Mouse (Mus musculus): ENCODE results near the gene Apbb2. TPM values are rescaled to one million over a fixed set of nuclear protein-coding genes. Genes with fewer than 3 reads are reported as not detected.

The Apbb2 gene
- polyA plus RNA-seq, 1 experiment from 2014 or later: 38.0 TPM

DNA sequence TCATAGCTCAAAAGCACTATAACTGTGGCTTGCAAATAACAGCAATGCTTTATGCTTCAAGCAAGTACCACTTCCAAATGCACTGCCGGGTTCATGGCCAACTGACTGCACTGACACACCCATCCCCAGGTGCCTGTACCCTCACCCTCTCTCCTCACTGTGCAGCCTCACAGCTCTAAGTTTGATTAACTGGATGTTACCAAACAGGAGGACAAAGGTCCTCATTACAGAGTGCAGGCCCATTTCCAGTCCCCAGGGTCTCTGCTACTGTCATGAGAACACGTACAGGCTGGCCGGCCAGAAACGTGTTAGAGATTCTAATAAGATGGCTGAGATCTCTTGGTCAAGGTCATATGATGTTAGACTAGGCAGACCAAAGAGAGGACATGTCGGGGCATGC, 147.7 kb downstream of the Apbb2 start:
- ChIA-PET CTCF (interaction anchor here (2.4 kb wide), 1 partner anchor 11 kb away, joined by 5 read pairs; no protein-coding TSS in a partner anchor), POLR2A (no interaction called here)
- no peaks in the 10 kb centered on the region for H3K27me3 ChIP-seq
- TF ChIP-seq CTCF (IDR thresholded peaks at IDR 0.05): no peak
- DNase-seq (ENCODE audit: low read depth, low spot score) (no peak), ATAC-seq (no peak)
- in situ Hi-C loops (cut with MboI; ENCODE audit: low pct_unique_long_range_greater_than_20kb): no loop called here

DNA sequence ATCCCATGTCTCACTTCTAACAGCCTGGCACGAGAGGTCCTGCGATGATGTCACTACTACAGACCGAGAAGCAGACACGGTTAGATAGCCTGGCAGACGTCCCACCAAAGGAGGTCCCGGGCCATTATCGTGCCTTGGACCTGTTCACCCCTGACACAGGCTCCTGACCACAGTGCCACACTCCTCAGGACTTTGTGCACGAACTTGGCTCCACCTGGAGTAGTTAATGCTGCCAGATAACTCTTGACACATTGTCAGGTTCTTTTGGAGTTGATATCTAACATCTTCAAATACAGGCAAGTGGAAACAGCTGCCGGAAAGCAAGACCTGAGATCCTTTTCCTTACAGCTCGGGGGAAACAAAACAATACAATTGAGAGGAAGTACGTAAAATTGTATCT, 148.9 kb downstream of the Apbb2 start:
- peak; percentile 52 for ATAC-seq
- in situ Hi-C loops (cut with MboI; ENCODE audit: low pct_unique_long_range_greater_than_20kb): no loop called here
- TF ChIP-seq CTCF (IDR thresholded peaks at IDR 0.05): no peak
- H3K27me3 ChIP-seq: no peaks in the 10 kb centered on the region
- POLR2A ChIA-PET: no interaction called here
- CTCF ChIA-PET: interaction anchor here (1.5 kb wide), 1 partner anchor 47 kb away, joined by 3 read pairs; no protein-coding TSS in a partner anchor
- peak; percentile 54 for DNase-seq (ENCODE audit: low read depth, low spot score)

DNA sequence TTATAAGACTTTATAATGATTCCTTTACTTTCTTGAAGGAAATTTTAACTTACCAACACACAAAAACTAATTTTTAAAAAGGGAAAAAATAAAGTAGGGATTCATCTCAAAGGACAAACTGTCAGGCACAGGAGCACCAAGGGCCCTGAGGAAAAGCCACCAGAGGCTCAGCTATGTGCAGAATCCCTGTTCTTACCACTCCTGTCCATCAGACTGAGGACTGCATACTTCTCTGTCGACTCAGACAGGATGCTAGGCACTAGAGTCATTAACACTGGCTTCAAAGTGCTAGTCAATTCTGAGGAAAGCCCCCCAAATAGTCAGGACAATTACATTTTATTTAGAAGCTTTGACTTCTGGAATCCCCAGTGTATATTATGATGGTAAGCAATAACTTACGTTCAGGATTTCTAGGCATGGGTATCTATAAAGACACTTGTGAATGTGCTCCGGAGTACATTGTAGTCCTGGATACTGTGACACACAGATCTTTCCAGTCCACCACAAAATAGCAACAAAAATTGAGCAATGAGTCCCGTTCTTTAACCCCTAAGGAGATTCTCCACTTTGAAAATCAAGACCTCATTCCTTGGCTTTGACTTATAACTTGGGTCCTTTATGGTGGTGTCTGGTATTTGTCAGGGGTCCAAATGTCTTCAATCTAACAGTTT, 150.1 kb downstream of the Apbb2 start:
- ChIA-PET POLR2A (interaction anchor here (1.4 kb wide), 1 partner anchor 29 kb away, joined by 3 read pairs; no protein-coding TSS in a partner anchor), CTCF (interaction anchor here (0.9 to 2.8 kb wide), 4 partner anchors 11 to 45 kb away, joined by 3 to 9 read pairs (median 3); no protein-coding TSS in a partner anchor)
- peak; percentile 87 for ATAC-seq
- in situ Hi-C loops (cut with MboI; ENCODE audit: low pct_unique_long_range_greater_than_20kb): no loop called here
- TF ChIP-seq CTCF (IDR thresholded peaks at IDR 0.05): no peak
- no peaks in the 10 kb centered on the region for H3K27me3 ChIP-seq
- peak; percentile 79 for DNase-seq (ENCODE audit: low read depth, low spot score)

DNA sequence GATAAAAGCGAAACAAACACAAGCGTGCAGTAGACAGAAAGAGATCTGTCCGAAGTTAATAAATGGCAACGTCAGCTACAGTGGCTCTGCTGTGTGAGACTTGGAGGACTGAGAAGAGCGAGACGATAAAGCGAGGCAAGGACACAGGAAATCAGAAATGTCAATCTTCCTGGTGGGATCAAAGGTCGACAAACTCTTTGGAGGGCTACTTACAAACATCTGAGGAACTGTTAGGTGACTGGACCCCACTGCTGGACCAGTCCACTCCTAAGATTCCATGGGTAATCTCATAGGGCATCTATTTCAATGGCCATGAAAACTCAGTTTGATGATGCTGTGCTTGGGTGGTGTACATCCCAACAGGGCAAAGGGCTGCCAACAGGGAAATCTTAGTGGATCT, 155.9 kb downstream of the Apbb2 start:
- ChIA-PET CTCF (no interaction called here), POLR2A (no interaction called here)
- H3K27me3 ChIP-seq: no peaks in the 10 kb centered on the region
- ATAC-seq (no peak), DNase-seq (ENCODE audit: low read depth, low spot score) (no peak)
- no peak for TF ChIP-seq CTCF (IDR thresholded peaks at IDR 0.05)
- in situ Hi-C loops (cut with MboI; ENCODE audit: low pct_unique_long_range_greater_than_20kb): no loop called here

DNA sequence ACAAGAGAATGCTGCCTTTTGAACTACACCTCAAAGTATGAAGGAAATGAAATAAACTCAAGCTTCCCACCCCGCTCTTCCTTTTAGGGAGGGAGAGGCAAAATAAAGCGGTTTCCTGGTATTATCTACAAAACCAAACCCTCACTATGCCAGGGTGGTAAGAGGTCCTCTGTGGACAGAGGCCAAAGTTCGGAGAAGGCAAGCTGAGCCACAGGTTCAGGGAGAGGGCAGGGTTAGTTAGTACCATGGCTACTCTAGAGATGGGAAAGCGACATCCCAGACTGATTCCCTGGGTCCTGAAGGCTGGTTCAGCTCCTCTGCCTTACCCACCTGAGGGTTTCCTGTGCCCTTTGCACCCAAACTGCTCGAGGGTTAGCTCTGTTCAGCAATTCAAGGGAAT, 159.7 kb downstream of the Apbb2 start:
- ATAC-seq (no peak), DNase-seq (ENCODE audit: low read depth, low spot score) (no peak)
- TF ChIP-seq CTCF (IDR thresholded peaks at IDR 0.05): no peak
- ChIA-PET CTCF (interaction anchor here (2.1 kb wide), 1 partner anchor 160 kb away, joined by 5 read pairs; the partner anchor contains the start of gene Apbb2), POLR2A (no interaction called here)
- no peaks in the 10 kb centered on the region for H3K27me3 ChIP-seq
- in situ Hi-C loops (cut with MboI; ENCODE audit: low pct_unique_long_range_greater_than_20kb): no loop called here

DNA sequence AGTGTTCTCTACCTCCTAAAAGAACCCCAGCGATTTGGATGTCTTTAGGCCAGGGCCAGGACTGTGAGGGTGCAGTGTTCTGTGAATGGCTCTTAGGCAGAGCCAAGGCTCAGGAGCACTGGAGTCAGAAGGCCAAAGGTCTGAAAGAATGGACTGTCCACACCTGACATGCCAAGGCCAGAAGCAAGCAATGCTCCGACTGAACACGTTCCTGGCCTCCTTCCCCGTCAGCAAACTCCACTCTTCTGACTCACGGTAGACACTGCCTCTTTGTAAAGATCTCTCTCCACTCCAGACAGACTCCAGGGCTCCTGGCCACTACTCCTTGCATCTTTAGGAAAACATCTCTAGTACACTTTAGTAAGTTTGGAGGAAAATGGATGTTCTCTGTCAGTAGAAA, 163.3 kb downstream of the Apbb2 start:
- no peak for TF ChIP-seq CTCF (IDR thresholded peaks at IDR 0.05)
- DNase-seq (ENCODE audit: low read depth, low spot score) (no peak), ATAC-seq (no peak)
- no peaks in the 10 kb centered on the region for H3K27me3 ChIP-seq
- ChIA-PET POLR2A (no interaction called here), CTCF (interaction anchor here (0.6 kb wide), 1 partner anchor 23 kb away, joined by 3 read pairs; no protein-coding TSS in a partner anchor)
- in situ Hi-C loops (cut with MboI; ENCODE audit: low pct_unique_long_range_greater_than_20kb): no loop called here

DNA sequence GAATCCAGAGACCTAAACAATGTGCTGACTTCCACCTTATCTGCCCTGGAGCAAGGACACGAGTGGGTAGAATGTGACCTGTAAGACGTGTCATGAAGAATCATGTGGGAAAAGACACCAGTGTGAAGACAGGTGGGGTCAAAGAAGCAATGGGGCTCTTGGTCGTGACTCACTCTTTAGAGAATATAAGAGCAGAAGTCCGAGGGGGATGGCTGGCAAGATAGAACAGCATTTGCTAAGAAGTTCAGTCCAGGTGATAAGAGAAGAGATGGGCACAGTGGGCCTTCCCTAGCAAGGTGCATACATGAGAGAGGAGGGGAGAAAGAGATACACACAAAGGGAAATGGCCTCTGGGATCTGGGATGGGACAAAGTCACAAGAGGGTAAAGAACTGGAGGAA, 163.8 kb downstream of the Apbb2 start:
- H3K27me3 ChIP-seq: no peaks in the 10 kb centered on the region
- POLR2A ChIA-PET: no interaction called here
- DNase-seq (ENCODE audit: low read depth, low spot score) (no peak), ATAC-seq (no peak)
- in situ Hi-C loops (cut with MboI; ENCODE audit: low pct_unique_long_range_greater_than_20kb): no loop called here
- CTCF ChIA-PET: interaction anchor here (0.6 kb wide), 1 partner anchor 22 kb away, joined by 3 read pairs; no protein-coding TSS in a partner anchor
- TF ChIP-seq CTCF (IDR thresholded peaks at IDR 0.05): no peak

DNA sequence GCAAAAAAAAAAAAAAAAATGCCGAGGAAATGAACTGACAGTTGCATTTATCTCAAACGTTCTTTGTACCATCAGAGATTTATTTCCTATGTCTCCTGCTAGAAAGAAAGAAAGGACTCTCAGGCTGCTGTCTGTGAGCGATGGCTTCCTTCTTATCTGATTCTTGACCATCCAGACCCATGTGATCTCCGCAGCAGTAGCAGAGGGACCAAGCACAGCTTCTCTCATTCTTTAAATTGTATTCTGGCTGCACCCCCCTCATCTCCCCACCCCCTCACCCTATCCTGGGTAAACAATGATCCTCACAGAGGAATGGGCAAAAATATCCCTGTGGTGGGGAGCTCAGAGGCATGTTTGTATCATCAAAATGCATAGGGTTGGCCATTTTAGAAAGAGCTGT, 165.5 kb downstream of the Apbb2 start:
- CTCF ChIA-PET: interaction anchor here (1.3 to 2.4 kb wide), 4 partner anchors 11 to 17 kb away, joined by 4 to 9 read pairs (median 8); no protein-coding TSS in a partner anchor
- no peaks in the 10 kb centered on the region for H3K27me3 ChIP-seq
- POLR2A ChIA-PET: interaction anchor here (0.7 kb wide), 1 partner anchor 39 kb away, joined by 4 read pairs; no protein-coding TSS in a partner anchor
- in situ Hi-C loops (cut with MboI; ENCODE audit: low pct_unique_long_range_greater_than_20kb): no loop called here
- DNase-seq (ENCODE audit: low read depth, low spot score) (no peak), ATAC-seq (no peak)
- no peak for TF ChIP-seq CTCF (IDR thresholded peaks at IDR 0.05)

DNA sequence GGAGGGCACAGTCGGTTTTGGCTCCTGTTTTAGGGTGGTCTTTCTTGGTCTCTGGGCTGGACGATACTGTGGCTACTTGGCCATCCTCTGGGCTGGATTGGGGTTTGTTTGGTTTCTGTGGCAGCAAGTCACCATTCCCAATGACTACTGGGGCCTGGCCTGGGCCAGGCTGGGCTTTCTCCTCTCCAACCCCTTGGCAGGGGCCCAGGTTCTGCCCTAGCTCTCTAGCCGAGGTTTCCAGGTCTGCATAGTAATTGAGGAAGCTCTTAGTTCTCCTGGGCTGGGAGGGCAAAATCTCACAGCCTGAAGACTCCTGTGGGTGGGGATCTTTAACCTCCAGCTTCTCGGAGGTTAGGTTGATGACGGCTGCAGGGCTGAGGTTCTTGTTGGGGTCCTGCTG, 167.0 kb downstream of the Apbb2 start:
- in situ Hi-C loops (cut with MboI; ENCODE audit: low pct_unique_long_range_greater_than_20kb): no loop called here

DNA sequence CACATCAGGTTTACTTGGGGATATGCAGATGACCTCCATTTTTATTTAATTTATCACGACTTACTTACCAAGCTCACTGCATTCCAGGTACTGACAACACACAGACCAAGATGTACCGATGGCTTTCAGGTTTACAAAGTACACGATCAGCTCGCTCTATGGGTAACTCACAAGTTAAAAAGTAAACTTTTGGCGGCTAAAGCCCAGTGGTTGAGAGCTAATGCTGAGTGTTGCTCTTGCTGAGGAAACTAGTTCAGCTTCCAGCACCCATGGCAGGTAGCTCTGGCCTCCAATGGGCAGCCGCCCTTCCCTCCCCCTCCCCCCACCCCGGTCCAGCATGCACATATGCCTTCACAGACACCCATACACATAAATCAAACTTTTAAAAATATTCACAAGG, 173.1 kb downstream of the Apbb2 start:
- ChIA-PET CTCF (interaction anchor here (1.0 to 1.7 kb wide), 3 partner anchors 9 to 22 kb away, joined by 3 to 7 read pairs (median 3); no protein-coding TSS in a partner anchor), POLR2A (no interaction called here)
- ATAC-seq: no peak
- TF ChIP-seq CTCF (IDR thresholded peaks at IDR 0.05): no peak
- H3K27me3 ChIP-seq: no peaks in the 10 kb centered on the region
- DNase-seq (ENCODE audit: low read depth, low spot score): no peak
- in situ Hi-C loops (cut with MboI; ENCODE audit: low pct_unique_long_range_greater_than_20kb): no loop called here

More for the DNA sequence above, 167.0 kb downstream of the Apbb2 start:
- DNase-seq (ENCODE audit: low read depth, low spot score): no peak
- TF ChIP-seq CTCF (IDR thresholded peaks at IDR 0.05): no peak
- POLR2A ChIA-PET: no interaction called here
- CTCF ChIA-PET: interaction anchor here (2.4 kb wide), 1 partner anchor 10 kb away, joined by 8 read pairs; no protein-coding TSS in a partner anchor
- H3K27me3 ChIP-seq: no peaks in the 10 kb centered on the region
- no peak for ATAC-seq

DNA sequence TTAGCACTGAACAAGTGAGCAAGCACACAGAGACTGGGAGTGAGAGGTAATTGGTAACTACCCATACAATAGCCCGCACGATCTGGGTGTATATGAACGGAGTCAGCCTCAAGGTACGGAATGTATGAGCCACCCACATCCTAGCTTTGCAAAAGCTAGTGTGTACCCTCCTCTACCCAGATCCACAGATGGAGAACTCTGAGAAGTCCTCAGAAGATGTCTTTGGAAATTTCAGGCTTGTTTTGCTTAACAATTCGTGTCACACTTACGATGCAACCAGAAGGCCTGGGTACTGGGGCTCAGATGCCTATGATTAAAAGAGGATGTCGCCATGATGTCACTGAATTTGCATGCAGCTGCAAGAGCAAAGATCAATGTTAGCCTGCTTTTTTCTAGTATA, 176.3 kb downstream of the Apbb2 start:
- in situ Hi-C loops (cut with MboI; ENCODE audit: low pct_unique_long_range_greater_than_20kb): no loop called here
- no peak for DNase-seq (ENCODE audit: low read depth, low spot score)
- ATAC-seq: no peak
- no peaks in the 10 kb centered on the region for H3K27me3 ChIP-seq
- ChIA-PET CTCF (interaction anchor here (1.4 kb wide), 2 partner anchors 10 to 12 kb away, joined by 3 to 8 read pairs; no protein-coding TSS in a partner anchor), POLR2A (no interaction called here)
- no peak for TF ChIP-seq CTCF (IDR thresholded peaks at IDR 0.05)
